Mouse (Mus musculus): ENCODE results near the gene Aldh3b3.
A peak's percentile ranks its signal among the peaks of the same experiment; 100 is the strongest.
"Not testable (repeated sequence)": the region's sequence is repeated elsewhere in the genome, so short reads cannot be mapped to it uniquely, and the experiment has no call there.

Aldh3b3 gene

DNA sequence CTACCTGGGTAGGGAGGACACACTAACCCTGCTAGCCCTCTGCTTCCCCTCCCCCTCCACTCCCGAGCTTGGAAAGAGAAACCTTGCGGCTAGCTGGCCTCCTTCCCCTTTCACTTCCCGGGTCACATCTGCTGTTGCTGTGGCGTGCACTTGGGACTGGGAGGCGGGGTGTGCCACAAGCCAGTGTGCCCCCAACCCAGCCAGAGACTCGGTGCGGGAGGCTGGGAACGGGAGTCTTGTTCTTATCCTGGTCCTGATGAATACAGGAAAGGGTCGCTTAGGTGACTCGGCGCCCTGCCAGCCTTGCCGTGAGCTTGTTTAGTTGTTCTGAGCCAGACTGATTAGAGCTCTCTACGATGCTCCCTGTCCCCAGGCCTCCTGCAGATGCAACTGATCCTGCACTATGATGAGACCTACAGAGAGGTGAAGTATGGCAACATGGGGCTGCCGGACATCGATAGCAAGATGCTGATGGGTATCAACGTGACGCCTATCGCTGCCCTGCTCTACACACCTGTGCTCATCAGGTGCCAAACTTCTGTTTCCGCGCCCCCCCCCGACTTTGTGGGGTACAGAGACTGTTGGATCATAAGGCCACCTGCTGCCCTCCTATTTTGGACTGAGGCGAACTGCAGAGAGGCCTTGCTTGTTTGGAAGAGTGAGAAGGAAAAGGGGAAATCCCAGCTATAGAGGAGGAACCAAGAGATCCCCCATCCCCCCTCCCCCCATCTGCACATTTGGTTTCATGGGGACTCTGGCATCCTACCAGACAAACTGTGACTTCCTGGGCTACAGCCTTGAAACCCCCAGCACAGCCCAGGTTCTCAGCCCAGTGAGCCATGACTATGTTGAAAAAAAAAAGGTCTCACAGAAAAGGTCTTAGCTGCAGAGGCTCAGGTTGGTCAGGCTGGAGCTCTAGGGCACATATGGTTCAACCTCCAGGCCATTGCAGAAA, 22.3 kb upstream of the Aldh3b3 start:
- peak; percentile 67 to 68 for DNase-seq

DNA sequence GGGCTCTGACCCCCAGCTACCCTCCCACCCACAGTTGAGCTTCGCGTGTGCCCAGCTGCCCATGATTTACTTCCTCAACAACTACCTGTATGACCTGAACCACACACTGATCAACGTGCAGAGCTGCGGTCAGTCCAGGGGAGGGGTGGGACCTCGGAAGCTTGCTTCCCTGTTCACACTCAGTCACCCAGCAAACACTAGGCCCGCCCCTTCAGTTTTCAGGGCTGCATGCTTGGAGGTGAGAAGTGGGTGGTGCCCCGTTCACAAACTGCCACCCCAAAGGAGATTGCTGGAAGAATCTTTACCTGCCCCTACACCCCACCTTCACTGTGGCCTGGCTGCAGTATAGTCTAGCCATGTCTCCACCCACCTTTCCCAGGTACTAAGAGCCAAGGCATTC, 16.1 kb upstream of the Aldh3b3 start:
- DNase-seq: no peak

DNA sequence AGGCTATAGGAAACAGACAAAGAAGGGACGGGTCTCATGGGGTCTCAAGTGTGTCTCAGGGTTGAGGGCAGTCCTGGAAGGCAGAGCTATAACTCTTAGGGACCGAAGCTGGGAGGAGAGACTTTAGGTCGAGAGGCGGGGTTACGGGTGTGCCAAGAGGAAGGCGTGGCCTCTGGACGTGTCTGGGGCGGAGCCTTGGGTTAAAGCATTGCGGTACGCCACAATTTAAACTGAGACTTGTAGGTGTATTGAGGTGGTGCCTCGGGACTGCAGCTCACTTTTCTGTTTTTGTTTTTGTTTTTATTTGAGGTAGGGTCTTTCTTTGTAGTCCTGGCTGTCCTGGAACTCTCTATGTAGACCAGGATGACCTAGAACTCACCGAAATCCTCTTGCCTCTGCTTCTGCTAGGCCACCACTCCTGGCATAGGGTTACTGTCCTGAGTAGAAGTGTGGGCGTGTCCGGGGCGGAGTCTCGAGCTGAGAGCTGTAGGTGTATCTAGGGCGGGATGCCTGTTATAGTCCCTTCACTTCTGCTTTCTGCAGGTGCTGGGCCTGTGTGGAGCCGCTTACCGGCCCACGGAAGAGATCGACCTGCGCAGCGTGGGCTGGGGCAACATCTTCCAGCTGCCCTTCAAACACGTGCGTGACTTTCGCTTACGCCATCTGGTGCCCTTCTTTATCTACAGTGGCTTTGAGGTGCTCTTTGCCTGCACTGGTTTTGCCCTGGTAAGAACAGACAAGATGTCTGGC, 15.3 kb upstream of the Aldh3b3 start:
- no peak for DNase-seq

- DNase-seq: no peak
Measured at GRCm38 (mm10) chr19:3945872-3946564, 12.4 kb upstream of the Aldh3b3 start.

- DNase-seq: peak; percentile 87 to 93
Measured at GRCm38 (mm10) chr19:3946715-3947114, 11.7 kb upstream of the Aldh3b3 start.

DNA sequence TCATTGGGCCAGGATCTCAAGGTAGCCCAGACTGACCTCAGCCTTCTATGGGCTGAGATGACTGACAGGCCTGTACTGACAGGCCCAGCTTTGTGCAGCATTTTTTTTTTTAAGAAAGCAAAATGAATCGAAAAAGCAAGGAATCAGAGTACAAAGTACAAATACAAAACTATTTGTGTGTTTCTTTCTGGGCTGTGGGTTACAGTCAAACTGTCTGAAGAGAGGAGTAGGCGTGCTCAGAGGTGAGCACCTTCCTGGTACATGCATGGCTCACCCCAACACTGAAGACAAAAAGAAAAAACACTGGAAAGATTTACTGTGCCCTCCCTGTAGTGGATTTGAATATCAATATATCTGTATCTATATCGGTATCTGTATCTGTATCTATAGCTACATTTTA, 10.6 kb upstream of the Aldh3b3 start:
- DNase-seq: no peak

- DNase-seq: no peak
Measured at GRCm38 (mm10) chr19:3948546-3948945, 9.9 kb upstream of the Aldh3b3 start.

DNA sequence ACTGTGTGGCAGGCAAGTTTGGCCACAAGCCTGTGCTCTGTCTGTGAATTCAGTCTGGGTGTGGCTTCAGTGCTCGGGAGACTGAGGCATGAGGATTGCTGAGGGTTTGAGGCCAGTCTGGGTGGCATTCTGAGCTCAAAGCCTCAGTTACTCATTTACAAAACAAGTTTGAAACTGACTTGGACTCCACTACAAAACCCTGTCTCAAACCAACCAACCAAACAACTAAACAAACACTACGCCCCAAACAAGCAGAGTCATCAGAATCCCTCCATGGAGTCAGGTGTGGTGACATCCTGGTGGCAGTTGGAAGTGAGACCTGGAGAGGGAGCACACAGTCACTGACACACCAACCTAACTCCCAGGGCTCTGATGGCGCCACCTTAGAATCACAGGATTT, 8.1 kb upstream of the Aldh3b3 start:
- no peak for DNase-seq

- DNase-seq: no peak
Measured at GRCm38 (mm10) chr19:3951461-3951860, 7.0 kb upstream of the Aldh3b3 start.

GRCm38 (mm10) chr19:3952099-3952498, 6.3 kb upstream of the Aldh3b3 start:
- DNase-seq: no peak

- peak in 1 of 2 experiments; percentile 16 for DNase-seq
Measured at GRCm38 (mm10) chr19:3955033-3955432, 3.4 kb upstream of the Aldh3b3 start.

DNA sequence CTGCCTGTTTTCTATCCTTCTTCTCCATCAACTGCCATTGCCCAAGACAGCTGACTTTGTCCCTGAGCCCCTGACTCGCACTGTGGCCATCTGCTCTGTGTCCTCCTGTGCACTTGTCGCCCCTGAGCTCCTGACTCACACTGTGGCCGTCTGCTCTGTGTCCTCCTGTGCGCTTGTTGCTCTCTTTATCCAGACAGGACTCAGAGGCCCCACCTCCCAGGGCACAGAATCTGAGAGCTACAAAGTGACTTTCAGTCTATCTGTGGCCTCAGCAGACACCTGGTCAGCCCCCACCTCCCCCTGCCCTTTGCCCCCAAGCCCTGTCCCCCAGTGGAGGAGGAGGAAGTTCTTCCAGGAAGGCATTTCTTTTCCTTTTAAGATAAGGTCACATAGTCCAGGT, 2.6 kb upstream of the Aldh3b3 start:
- peak; percentile 50 to 66 for DNase-seq

GRCm38 (mm10) chr19:3957296-3958036, 979 bp upstream of the Aldh3b3 start:
- not testable (repeated sequence) for DNase-seq

GRCm38 (mm10) chr19:3959030-3959429, 585 bp downstream of the Aldh3b3 start:
- no peak for DNase-seq

- DNase-seq: no peak
Measured at GRCm38 (mm10) chr19:3960211-3960610, 1.8 kb downstream of the Aldh3b3 start.

- not testable (repeated sequence) for DNase-seq
Measured at GRCm38 (mm10) chr19:3961805-3962204, 3.4 kb downstream of the Aldh3b3 start.

GRCm38 (mm10) chr19:3962469-3962868, 4.0 kb downstream of the Aldh3b3 start:
- peak in 1 of 2 experiments; percentile 50 for DNase-seq

DNA sequence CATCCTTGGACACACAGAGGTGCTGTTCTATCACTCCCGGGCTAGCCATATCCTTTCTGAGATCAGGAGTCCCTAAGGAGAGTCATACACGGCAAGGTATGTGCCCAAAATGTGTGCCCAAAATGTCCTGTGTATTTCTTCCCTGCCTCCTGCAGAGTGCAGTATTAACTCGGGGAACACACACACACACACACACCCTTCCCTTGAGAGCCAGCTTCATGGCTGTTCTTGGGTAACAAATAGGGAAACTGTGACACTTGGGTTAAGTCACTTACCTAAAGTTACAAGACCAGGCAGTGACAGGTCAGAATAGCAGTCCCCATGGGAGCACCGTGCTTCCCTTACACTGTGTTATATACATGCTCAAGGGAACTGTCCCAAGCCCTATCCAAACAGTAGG, 5.6 kb downstream of the Aldh3b3 start:
- no peak for DNase-seq

DNA sequence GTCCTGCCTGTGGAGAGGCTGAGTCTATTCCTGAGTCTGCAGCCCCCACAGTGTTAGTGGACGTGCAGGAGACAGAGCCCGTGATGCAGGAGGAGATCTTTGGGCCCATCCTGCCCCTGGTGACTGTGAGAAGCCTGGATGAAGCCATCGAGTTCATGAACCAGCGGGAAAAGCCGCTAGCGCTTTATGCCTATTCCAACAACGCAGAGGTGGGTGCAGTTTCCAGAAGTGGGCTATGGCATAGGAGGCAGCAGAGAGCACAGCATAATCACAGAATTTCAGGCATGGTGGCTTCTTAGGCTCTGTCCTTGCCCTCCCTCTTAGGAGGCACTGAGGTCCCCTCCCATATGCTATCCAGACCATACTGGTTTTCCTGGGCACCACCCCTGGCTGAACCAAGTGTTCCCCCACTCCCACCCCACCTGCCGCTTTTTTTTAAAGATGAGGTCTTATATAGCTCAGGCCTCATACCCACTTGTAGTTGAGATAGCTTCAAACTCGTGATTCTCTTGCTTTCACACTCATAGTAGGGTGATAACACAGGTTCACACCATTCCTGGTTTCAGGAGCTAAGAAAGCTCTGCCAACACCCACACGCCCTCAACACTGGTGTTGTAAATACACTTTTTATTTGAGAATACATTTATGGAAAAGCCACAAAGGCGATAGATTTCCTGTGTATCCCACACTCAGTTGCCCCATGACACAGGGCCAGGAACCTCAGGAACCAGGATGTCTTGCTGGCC, 8.1 kb downstream of the Aldh3b3 start:
- DNase-seq: peak in 1 of 2 experiments; percentile 30

DNA sequence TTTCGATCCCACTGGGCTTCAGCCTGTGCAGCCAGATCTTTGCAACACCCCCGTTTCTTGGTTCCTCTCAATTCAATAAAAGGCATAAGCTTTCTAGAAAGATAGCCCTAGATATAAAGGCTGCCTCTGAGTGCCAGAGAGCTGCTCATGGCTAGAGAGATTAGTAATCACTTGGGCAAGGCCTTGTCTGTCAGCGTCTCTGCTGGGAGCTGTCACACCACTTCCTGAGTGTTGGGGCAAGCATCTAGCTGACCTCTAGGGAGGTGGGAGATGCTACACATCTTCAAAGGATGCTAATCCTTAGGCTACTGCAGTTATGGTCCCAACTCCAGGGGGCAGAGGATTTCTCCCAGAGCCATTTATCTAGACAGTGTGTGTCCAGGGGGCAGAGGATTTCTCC, 8.8 kb downstream of the Aldh3b3 start:
- no peak for DNase-seq

DNA sequence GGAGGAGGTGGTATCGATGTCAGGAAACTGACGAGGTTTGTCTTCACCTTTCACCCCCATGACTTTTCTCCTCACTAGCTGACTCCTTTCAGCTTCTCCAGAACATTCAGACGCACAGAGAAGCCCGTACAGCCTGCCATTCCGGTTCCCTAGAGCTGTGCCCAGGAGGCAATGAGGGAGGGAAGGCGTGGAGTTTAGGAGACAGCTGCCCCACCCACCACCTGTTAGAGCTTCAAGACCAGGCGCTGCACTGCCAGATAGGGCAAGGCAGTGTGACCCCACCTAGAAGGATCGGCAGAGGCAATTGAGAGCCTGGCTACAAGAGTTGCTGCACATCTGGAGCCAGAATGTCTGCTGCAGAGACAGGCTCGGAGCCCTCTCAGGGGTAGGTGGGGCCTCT, 13.8 kb downstream of the Aldh3b3 start, which contains the start of gene Aldh3b2:
TSS of gene Aldh3b2 (plus strand) at position 100 of the 400 bp plus-strand sequence.
- no peak for DNase-seq

GRCm38 (mm10) chr19:3974608-3975007, 16.2 kb downstream of the Aldh3b3 start:
- DNase-seq: not testable (repeated sequence)

All from cerebellum, postnatal 10 days (tissue).